Mouse (Mus musculus) cortical plate, adult 2 months (tissue): ENCODE measurements around the gene Strn.

Source experiments
- CTCF ChIP-seq: fragments of 200-500 bp; IDR thresholded peaks from 2 replicates; pipeline ENCODE4 v1.5.1; 2011; ENCODE audit warnings: mild to moderate bottlenecking, control low read depth, low read length; ENCODE audit not compliant: insufficient read depth; ENCODE audit errors: extremely low read depth
- POLR2A ChIP-seq: fragments of 200-500 bp; IDR thresholded peaks from 2 replicates; pipeline ENCODE4 v1.6.1; 2011; ENCODE audit warnings: mild to moderate bottlenecking, low read length, control low read depth; ENCODE audit not compliant: insufficient read depth; ENCODE audit errors: extremely low read depth

- TF ChIP-seq POLR2A (peak; percentile 30; the same call in 1 of the 2 replicates), CTCF (no peak)
These were observed 465 bp downstream of the Strn start for GRCm38 (mm10) chr17:78736473-78736988.
